Mouse (Mus musculus) MEL (cell line): ENCODE measurements around the gene Gm11939. TPM values are rescaled to one million over a fixed set of nuclear protein-coding genes. Genes with fewer than 3 reads are reported as not detected.
A peak's percentile ranks its signal among the peaks of the same experiment; 100 is the strongest.

ENCODE experiments used
- DNase-seq: peaks from one replicate; pipeline ENCODE4 v3.0.0; 2011; ENCODE audit warnings: low read depth, low spot score
- H3K27ac ChIP-seq: 2 replicates; pipeline ENCODE4 v1.5.1; 2012; ENCODE audit warnings: low read depth, mild to moderate bottlenecking, control low read depth, low read length, moderate library complexity; ENCODE audit not compliant: control insufficient read depth
- H3K27me3 ChIP-seq, 2 experiments: fragments of 150-350 bp in 1 of 2; sonication (generic) in 1 of 2; 2 replicates each; pipeline ENCODE4 v1.6.1; 2012; ENCODE audit warnings: low read length in 2 of 2, mild to moderate bottlenecking in 2 of 2, improper control_type of control experiment in 1 of 2, moderate library complexity in 1 of 2; ENCODE audit not compliant: insufficient read depth in 2 of 2, control insufficient read depth in 1 of 2
- H3K36me3 ChIP-seq, 2 experiments: 2 replicates each; pipeline ENCODE4 v1.6.1; 2012 to 2014; ENCODE audit warnings: low read length in 2 of 2, improper control_type of control experiment in 1 of 2, inconsistent platforms in 1 of 2, mild to moderate bottlenecking in 1 of 2; ENCODE audit not compliant: insufficient read depth in 2 of 2, control insufficient read depth in 1 of 2
- H3K4me1 ChIP-seq, 2 experiments: fragments of 150-350 bp in 1 of 2; sonication (generic) in 1 of 2; 2 replicates each; pipeline ENCODE4 v1.6.1; 2012; ENCODE audit warnings: low read length in 2 of 2, improper control_type of control experiment in 1 of 2, mild to moderate bottlenecking in 1 of 2; ENCODE audit not compliant: insufficient read depth in 2 of 2, control insufficient read depth in 1 of 2
- H3K4me3 ChIP-seq, 2 experiments: fragments of 150-350 bp in 1 of 2; sonication (generic) in 1 of 2; 2 replicates each; pipeline ENCODE4 v1.5.1; 2012; ENCODE audit warnings: low read depth in 2 of 2, low read length in 2 of 2, mild to moderate bottlenecking in 2 of 2, moderate library complexity in 2 of 2, control low read depth in 1 of 2, improper control_type of control experiment in 1 of 2; ENCODE audit not compliant: control insufficient read depth in 1 of 2, insufficient read depth in 1 of 2
- H3K79me2 ChIP-seq: 2 replicates; pipeline ENCODE4 v1.6.1; 2012; ENCODE audit warnings: mild to moderate bottlenecking, low read length, moderate library complexity; ENCODE audit not compliant: control insufficient read depth, poor library complexity, insufficient read depth
- H3K9ac ChIP-seq: 2 replicates; pipeline ENCODE4 v1.6.1; 2012; ENCODE audit warnings: low read depth, mild to moderate bottlenecking, control low read depth, low read length, moderate library complexity; ENCODE audit not compliant: control insufficient read depth, poor library complexity, severe bottlenecking
- H3K9me3 ChIP-seq: fragments of 150-350 bp; sonication (generic); replicated peaks from 2 replicates; pipeline ENCODE4 v1.6.1; 2012; ENCODE audit warnings: mild to moderate bottlenecking, low read length, improper control_type of control experiment, moderate library complexity; ENCODE audit not compliant: insufficient read depth
- CHD2 ChIP-seq: IDR thresholded peaks from 2 replicates; pipeline ENCODE4 v1.6.1; 2011; ENCODE audit warnings: low read length, improper control_type of control experiment
- CTCF ChIP-seq, 3 experiments: IDR thresholded peaks in 2 of 3; conservative IDR thresholded peaks in 1 of 3; 2 replicates each; pipeline ENCODE4 v1.5.1; 2011 to 2012; ENCODE audit warnings: low read length in 3 of 3, low read depth in 2 of 3, mild to moderate bottlenecking in 2 of 3, improper control_type of control experiment in 1 of 3, inconsistent platforms in 1 of 3, mixed read lengths in 1 of 3, moderate library complexity in 1 of 3; ENCODE audit not compliant: control insufficient read depth in 1 of 3, insufficient read depth in 1 of 3, poor library complexity in 1 of 3, severe bottlenecking in 1 of 3
- EP300 ChIP-seq, 2 experiments: IDR thresholded peaks; 2 replicates each; pipeline ENCODE4 v1.6.1; 2011; ENCODE audit warnings: improper control_type of control experiment in 2 of 2, low read length in 2 of 2, low read depth in 1 of 2, mild to moderate bottlenecking in 1 of 2
- MAFK ChIP-seq: IDR thresholded peaks from 2 replicates; pipeline ENCODE4 v1.6.1; 2011; ENCODE audit warnings: low read depth, mild to moderate bottlenecking, low read length, improper control_type of control experiment, borderline replicate concordance
- NELFE ChIP-seq: IDR thresholded peaks from 2 replicates; pipeline ENCODE4 v1.6.1; 2011; ENCODE audit warnings: low read depth, low read length, improper control_type of control experiment
- RAD21 ChIP-seq: IDR thresholded peaks from 2 replicates; pipeline ENCODE4 v1.6.1; 2011; ENCODE audit warnings: mild to moderate bottlenecking, low read depth, low read length, improper control_type of control experiment
- USF2 ChIP-seq, 2 experiments: IDR thresholded peaks; 2 replicates each; pipeline ENCODE4 v1.6.1; 2011 to 2012; ENCODE audit warnings: improper control_type of control experiment in 2 of 2, low read length in 2 of 2, borderline replicate concordance in 1 of 2, inconsistent platforms in 1 of 2, low read depth in 1 of 2, mild to moderate bottlenecking in 1 of 2; ENCODE audit not compliant: insufficient read depth in 1 of 2
- ZC3H11A ChIP-seq: IDR thresholded peaks from 2 replicates; pipeline ENCODE4 v1.6.1; 2012; ENCODE audit warnings: low read depth, mild to moderate bottlenecking, inconsistent platforms, low read length, improper control_type of control experiment
- ZMIZ1 ChIP-seq: IDR thresholded peaks from 2 replicates; pipeline ENCODE4 v1.6.1; 2012; ENCODE audit warnings: low read depth, mild to moderate bottlenecking, inconsistent platforms, low read length, improper control_type of control experiment, moderate library complexity
- ZNF384 ChIP-seq: IDR thresholded peaks from 2 replicates; pipeline ENCODE4 v1.6.1; 2012; ENCODE audit warnings: low read depth, mild to moderate bottlenecking, inconsistent platforms, low read length, improper control_type of control experiment
- polyA plus RNA-seq, 2 experiments: library from polyadenylated mRNA; stranded (reverse) in 1 of 2; unstranded in 1 of 2; fragments of >175 nt in 1 of 2; fragments of >200 nt in 1 of 2; gene quantifications; 2 replicates each; pipeline versions ENCODE4 v1.2.1 to v1.2.4; 2012; ENCODE audit warnings: low replicate concordance in 2 of 2, low read depth in 1 of 2; ENCODE audit not compliant: insufficient read length in 2 of 2, insufficient read depth in 1 of 2, missing spikeins in 1 of 2
- total RNA-seq: library from RNA; depleted of rRNA; stranded (reverse); fragments of 300-350 nt; gene quantifications from 2 replicates; pipeline ENCODE4 v1.2.3, GENCODE M21; 2012

Gm11939 gene
- total and polyA plus RNA-seq, 3 experiments = not detected

DNA sequence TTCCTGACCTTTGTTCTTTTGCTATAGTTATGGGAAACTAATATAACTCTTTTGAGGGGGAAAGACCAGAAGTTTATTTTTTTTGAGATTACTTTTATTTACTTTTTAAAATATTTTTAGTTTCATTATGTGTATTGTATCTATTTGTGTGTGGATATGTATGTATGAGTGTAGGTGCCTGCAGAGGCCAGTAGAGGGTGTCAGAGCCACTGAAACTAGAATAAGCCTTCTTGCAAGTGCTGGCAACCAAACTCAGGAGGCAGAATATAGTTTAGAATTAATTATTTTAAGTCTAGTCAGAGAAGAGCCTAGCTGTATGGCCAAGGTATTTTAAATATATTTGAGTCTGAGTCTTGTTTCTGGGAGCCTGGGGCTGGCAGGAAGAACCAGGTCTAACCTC is 11.4 kb downstream of the Gm11939 start:
- peak; percentile 4 for DNase-seq
- peak; percentile 4 for TF ChIP-seq RAD21
- TF ChIP-seq CTCF (IDR thresholded peaks at IDR 0.05 in 2 of 3, conservative IDR thresholded peaks at IDR 0.05 in 1 of 3; ENCODE audit: control insufficient read depth in 1 of 3, insufficient read depth in 1 of 3, low read depth in 2 of 3, low read length in 3 of 3, poor library complexity in 1 of 3, severe bottlenecking in 1 of 3) = peak in 1 of 3 experiments; percentile 2; a peak in 1 of 6 replicates
- TF ChIP-seq ZNF384 = no peak
- no peak overlapping the region for H3K4me3 ChIP-seq
- H3K4me1 ChIP-seq = no peaks in the 10 kb centered on the region
- no peak overlapping the region for H3K27ac ChIP-seq
- H3K27me3 ChIP-seq = no peaks in the 10 kb centered on the region
- no peaks in the 10 kb centered on the region for H3K9me3 ChIP-seq
- no peaks in the 10 kb centered on the region for H3K36me3 ChIP-seq
- no peaks in the 10 kb centered on the region for H3K79me2 ChIP-seq
- no peak overlapping the region for H3K9ac ChIP-seq

DNA sequence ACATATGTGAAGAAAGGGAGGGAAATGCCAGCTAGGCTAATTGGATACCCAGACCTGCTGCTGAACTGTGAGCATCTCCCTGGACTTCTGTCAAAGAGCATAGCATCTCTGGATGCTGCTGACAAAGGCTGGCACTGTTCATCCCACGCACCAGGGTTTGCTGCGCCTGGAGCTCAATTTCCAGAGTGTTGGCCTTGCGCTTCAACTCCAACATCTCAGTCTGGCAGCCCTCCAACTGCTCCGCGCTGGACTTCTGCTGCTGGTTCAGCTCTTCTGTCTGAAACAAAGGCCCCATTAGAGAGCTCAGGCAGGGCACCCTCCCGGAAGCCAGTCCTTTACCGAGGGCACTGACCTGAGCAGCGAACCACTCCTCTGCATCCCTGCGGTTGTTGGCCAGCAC is 19.5 kb downstream of the Gm11939 start:
- Histone ChIP-seq H3K79me2 (no peaks in the 10 kb centered on the region), H3K27ac (no peak overlapping the region), H3K4me3 (no peak overlapping the region), H3K9me3 (no peaks in the 10 kb centered on the region), H3K36me3 (no peaks in the 10 kb centered on the region), H3K27me3 (no peaks in the 10 kb centered on the region), H3K9ac (no peak overlapping the region), H3K4me1 (no peaks in the 10 kb centered on the region)
- DNase-seq = no peak
- no peak for TF ChIP-seq MAFK
- TF ChIP-seq ZC3H11A = no peak
- TF ChIP-seq ZMIZ1 = no peak
- no peak for TF ChIP-seq USF2 (IDR thresholded peaks at IDR 0.05; ENCODE audit: borderline replicate concordance in 1 of 2, insufficient read depth in 1 of 2, low read depth in 1 of 2, low read length in 2 of 2)

DNA sequence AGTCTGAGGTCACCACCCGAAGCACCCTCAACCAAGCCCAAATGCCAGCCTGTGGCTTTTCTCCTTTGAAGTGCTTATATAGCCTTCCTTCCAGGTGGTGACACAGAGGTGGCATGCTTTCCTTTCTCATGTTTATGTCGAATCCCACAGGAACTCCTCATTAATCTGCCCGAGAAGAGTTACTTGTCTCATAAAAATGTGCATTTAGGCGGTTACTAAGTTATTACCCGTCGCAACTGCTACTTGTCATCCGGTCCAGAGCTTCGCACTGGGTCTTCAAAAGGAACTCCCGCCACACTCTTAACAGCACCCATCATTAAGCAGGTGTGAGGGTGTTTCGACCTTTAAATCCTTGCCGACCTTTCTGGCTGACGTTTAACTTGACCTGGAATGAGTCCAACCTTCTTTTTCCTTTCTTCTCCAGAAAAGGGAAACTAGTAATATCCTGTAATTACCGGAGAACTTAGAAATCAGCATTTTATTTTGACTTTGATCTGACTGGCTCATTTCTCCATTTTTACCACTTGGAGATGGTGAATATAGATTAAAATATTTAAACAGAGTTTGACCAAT is 37.9 kb downstream of the Gm11939 start, which contains the start of gene Krt39:
TSS of gene Krt39 (minus strand) at position 51 of the 573 bp plus-strand sequence.
- Histone ChIP-seq H3K9ac (no peak within 1 kb of the TSS), H3K27ac (no peak within 1 kb of the TSS), H3K79me2 (no peaks in the 10 kb centered on the region), H3K4me3 (no peak within 1 kb of the TSS), H3K9me3 (no peaks in the 10 kb centered on the region), H3K36me3 (no peaks in the 10 kb centered on the region), H3K4me1 (no peaks in the 10 kb centered on the region), H3K27me3 (no peaks in the 10 kb centered on the region)
- DNase-seq = no peak
- TF ChIP-seq CHD2 (no peak), EP300 (IDR thresholded peaks at IDR 0.05; ENCODE audit: low read depth in 1 of 2, low read length in 2 of 2) (no peak), NELFE (no peak)
